Mouse (Mus musculus) layer of hippocampus, postnatal 36 days (tissue): Measurements from ENCODE around the gene Uba52. TPM values are rescaled to one million over a fixed set of nuclear protein-coding genes. Genes with fewer than 3 reads are reported as not detected.

ENCODE experiments used
- DNase-seq, 2 experiments: peaks; one replicate each; pipeline ENCODE4 v3.0.0; 2022
- total RNA-seq, 2 experiments: library from RNA; stranded (reverse); gene quantifications; 2 replicates each; pipeline ENCODE4 v1.2.3; 2021

Uba52 gene
- total RNA-seq, 2 experiments from 2014 or later: 947 to 957 TPM

DNA sequence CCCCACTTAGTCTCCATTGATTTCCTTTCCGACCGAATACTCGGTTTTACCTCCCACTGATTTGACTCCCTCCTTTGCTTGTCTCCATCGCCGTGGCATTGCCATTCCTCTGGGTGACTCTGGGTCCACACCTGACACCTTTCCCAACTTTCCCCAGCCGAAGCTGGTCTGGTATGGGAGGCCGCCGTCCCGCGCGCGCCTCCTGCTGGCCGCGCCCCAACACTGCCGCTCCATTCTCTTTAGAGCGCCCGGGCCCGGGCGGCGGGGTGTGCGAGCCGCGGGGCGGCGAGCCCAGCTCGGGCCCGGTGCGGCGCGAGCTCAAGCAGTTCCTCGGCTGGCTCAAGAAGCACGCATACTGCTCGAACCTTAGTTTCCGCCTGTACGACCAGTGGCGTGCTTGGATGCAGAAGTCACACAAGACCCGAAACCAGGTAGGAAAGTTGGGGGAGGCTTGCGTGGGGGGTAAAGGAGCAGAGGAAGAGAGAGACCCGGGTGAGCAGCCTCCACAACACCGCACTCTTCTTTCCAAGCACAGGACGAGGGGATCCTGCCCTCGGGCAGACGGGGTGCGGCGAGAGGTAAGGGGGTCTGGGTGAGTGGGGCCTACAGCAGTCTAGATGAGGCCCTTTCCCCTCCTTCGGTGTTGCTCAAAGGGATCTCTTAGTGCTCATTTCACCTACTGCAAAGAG, 7.4 kb downstream of the Uba52 start:
- peak; percentile 53 to 60 for DNase-seq

DNA sequence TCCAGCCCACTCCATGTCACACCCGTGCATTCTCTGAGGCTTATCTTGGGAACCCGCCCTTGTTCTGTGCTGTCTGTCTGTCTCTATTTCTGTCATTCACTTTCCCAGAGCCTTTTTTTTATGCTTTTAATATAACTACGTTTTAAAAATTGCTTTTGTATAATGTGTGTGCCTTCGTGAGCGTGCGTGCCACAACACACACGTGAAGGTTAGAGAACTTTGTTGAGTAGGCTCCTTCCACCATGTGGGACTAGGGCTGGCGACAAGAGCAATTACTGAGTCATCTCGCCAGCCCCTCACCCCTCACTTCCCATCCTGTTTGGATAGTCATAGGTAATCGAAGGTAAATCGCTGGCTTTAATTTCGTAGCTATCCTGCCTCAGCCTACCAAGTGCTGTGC, 8.1 kb downstream of the Uba52 start:
- no peak for DNase-seq

- no peak for DNase-seq
Measured at GRCm38 (mm10) chr8:70501820-70502529, 8.6 kb downstream of the Uba52 start.

DNA sequence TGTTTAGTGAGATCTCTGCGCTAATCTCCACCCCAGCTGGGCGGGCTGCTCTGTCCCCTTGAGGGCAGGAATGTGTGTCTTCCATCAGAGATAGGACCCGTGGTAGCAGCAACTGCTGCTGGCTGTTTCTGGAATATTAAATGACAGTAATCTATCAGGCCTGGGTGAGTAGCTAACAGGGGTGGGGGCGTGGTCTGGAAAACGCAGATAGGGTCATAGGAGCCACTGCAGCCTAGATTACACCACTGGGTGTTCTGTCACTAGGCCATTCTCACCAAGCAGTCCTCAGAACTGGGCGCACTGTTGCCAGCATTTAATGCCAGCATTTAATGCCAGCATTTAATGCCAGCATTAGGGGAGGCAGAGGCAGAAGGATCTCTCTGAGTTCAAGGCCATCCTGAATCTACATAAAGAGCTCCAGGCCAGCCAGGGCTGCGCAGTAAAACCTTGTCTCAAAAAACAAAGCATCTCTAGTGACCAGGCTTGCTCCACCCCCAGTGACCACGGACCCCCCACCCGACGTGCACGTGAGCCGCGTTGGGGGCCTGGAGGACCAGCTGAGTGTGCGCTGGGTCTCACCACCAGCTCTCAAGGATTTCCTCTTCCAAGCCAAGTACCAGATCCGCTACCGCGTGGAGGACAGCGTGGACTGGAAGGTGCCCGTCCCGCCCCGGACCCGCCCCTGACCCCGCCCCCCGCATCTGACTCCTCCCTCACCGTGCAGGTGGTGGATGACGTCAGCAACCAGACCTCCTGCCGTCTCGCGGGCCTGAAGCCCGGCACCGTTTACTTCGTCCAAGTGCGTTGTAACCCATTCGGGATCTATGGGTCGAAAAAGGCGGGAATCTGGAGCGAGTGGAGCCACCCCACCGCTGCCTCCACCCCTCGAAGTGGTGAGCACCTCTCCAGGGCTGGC, 10.0 kb downstream of the Uba52 start:
- no peak for DNase-seq

DNA sequence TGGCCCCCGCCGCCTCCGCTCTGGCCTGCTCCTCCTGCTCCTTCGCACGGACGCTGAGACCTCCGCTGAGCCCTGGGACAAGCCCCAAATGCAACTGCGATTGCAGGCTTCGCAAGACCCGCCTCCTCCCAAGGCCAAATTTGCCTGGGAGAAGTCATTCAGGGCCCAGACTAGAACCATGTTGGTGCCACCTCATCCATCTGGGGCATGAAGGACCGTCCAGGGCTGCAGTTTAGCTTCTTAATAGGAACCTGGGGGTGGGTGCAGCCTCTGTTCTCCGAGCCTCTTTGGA, 14.9 kb downstream of the Uba52 start:
- no peak for DNase-seq

- DNase-seq: no peak
Measured at GRCm38 (mm10) chr8:70495001-70495770, 15.4 kb downstream of the Uba52 start.

GRCm38 (mm10) chr8:70494416-70494945, 16.1 kb downstream of the Uba52 start:
- DNase-seq: no peak

DNA sequence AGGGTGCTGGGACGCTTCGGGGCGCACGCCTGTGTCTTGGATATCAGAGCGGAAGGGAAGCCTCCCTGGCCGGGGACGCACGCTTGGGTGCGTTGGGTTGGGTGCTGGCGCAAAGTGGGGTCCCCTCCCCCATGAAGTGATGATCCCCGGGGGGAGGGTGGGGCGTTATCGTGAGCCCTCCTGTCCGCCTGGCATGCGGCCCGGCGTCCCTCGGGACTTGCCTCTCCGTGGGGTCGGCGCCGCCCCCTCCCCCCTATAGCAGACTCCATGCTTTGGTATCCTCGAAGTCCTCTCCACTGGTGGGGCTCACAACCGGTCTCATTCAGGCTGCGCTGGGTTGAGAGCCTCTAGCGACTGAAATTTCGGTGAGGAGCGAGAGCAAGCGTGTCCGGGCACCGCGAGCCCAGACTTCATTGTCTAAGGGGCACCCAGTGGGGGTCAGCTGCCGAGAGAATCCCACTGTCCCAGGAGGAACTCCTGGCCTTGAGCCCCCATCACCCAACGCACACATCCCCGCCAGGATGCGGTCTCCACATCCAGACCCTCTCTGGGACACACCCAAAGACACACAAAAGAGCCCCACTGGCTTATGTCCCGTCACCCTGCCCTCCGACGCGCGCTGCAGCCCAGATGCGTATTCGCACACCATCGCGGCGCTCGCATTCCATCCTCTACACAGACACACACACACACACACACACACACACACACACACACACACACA, 16.7 kb downstream of the Uba52 start:
- no peak for DNase-seq

DNA sequence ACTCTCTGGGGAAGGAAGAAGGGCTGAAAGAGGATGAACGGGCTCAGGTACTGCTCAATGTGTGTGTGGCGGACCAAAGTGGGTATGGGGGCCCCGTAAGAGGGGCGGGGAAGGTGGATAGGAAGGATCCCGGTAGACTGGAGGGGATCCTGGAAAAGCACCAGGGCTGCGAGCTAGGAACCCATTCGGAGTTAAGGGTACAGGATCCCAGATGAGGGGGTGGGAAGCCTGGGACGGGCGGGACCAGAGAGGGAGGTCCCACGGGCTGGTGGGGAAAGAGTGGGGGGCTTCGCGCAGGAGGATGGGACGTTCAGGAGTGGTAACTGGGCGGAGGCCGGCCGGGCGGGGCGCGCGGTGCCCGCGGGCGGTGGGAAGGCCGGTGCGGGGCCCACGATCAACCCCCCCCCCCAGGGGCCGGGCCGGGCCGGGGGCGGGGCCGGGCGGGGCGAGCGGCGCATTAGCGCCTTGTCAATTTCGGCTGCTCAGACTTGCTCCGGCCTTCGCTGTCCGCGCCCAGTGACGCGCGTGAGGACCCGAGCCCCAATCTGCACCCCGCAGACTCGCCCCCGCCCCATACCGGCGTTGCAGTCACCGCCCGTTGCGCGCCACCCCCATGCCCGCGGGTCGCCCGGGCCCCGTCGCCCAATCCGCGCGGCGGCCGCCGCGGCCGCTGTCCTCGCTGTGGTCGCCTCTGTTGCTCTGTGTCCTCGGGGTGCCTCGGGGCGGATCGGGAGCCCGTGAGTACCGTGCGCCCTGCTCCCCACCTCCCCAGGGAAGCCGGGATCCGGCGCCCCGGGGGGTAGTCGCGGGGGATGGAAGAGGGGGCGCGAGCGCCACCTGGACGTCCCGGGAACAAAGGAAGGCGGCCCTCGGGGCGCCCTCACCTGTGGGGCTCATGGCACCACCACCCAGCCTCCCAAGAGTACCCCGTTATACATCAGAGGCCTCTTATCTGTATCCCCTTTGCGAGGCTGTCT, 17.6 kb downstream of the Uba52 start, which contains the start of gene Crlf1:
Gene Crlf1 (plus strand): TSS at position 495 of the 977 bp plus-strand sequence.
- no peak for DNase-seq

DNA sequence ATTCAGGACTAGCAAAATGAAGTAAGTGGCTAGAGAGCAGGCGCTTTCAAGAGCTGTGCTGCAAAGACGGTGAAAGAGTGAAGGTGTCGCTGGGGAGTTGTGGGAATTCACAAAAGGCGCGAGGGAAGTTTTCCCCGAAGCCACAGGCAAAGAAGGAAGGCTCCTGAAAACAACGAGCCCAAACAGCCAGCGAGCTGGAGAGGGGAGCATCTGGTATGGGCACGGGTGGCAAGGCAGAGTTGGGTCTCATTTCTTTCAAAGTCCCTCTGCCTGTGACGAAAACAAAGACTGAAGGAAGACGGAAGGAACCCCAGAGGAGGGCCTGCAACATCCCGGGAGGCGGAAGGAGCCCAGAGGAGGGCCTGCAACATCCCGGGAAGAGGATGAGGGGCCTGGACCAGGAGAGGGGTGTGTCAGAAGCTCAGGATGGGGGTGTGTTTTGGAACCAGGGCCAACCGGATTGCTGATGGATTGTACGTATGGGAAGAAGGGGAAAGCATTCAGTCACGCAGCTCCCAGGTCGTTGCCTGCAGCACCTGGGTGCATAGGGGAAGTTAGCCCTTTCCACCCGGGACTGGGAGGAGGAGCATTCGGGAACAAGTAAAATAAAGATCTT, 19.6 kb downstream of the Uba52 start:
- no peak for DNase-seq

DNA sequence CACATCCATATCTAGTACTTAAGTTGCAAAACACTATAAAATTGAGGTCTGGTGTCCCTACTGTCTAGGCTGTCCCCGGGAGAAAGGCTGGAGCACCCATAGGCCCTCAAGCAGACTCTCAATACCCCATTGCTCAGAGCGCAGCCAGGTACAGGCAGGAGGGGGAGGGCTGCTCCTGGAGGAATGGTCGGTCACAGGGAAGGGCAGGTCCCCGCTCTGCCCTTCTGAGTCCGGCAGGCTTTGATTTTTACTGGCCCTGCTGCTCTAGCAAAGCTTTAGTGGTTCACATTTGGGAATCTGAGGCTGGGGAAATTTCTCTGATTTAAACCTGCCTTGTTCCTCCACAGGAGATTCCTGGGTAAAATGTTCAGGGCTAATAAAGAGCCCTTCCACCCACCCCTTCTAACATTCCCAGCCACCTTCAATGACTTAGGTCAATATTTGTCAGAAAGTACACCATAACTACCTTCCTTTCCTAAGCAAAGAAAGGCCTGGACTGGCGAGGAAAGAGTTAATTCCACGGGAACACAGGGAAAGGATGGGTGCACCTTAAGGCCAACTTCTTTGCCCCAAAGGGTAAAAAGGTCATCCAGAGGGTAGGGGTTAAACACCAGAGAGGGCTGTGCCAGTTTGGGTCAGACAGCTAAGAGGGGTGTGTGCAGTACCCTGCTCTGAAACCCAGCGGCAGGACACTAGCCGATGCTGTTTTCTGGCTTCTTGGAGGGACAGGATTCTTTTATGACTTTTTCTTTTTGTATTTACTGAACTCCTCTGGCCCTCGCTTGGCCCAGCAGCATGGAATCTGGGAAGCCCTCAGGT, 20.3 kb downstream of the Uba52 start:
- DNase-seq: no peak

- DNase-seq: no peak
Measured at GRCm38 (mm10) chr8:70489576-70489975, 21.0 kb downstream of the Uba52 start.

DNA sequence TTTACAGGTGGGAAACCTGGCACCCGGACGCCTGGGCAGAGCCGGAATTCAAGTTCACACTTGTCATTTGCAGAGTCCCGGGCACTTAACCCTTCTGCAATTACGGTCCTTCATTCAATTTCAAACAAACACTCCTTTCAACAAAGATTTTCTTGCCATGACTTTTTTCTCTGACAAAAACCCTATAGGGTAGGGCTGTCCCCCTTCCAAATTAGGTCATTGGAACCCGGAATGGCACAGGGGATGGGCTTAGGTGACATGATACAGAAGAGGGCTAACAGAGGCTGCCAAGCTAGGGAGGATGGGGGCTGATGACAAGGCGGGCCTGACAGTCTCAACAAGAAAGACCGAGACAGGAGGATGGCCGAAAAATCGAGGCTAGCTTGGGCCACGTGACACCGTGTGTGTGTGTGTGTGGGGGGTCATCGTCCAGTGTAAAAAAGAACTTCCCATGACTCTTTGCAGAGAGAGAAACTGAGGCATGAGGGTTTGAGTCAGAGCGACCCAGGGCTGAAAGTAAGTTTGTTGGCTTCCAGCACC, 21.6 kb downstream of the Uba52 start:
- no peak for DNase-seq

DNA sequence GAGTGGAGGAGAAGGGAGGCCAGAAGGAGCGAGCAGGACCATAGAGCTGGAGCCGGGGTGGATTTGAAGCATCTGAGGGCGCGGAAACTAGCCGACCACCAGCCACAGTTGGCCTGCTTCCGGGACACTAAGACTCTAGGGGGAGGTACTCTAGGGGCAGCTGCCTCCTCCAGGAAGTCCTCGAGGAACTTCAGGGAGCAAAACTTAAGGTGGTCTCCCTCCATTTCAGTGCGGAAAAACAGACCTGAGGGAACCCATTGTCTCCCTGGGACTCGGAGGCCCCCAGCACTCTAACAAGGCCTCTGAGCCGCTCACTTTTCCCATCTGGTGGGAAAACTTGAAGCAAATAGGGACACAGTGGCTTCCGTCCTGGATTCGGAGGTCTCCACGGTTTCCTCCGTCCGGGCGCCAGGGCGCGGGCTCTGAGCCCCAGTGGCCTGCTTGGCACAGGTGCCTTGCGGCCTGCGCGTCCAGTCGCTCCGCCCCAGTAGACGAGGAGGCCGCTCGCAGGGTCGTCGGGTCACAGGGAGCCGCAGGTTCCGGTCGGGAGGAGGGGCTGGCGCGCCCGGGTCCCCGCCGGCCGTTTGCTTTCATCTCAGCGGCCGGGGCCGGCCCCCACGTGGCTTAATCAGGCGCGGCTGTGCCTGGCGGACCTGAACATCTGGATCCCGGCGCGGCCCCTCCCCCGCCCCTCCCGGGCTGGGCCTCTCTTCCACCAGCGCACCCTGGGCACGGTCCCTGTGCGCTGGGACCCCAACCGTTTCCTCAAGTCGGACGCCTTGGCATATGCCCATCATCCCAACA, 22.4 kb downstream of the Uba52 start:
- no peak for DNase-seq

- no peak for DNase-seq
Measured at GRCm38 (mm10) chr8:70486941-70487520, 23.6 kb downstream of the Uba52 start, which contains the start of gene Tmem59l. Tmem59l (minus strand) TSS chr8:70487358.

DNA sequence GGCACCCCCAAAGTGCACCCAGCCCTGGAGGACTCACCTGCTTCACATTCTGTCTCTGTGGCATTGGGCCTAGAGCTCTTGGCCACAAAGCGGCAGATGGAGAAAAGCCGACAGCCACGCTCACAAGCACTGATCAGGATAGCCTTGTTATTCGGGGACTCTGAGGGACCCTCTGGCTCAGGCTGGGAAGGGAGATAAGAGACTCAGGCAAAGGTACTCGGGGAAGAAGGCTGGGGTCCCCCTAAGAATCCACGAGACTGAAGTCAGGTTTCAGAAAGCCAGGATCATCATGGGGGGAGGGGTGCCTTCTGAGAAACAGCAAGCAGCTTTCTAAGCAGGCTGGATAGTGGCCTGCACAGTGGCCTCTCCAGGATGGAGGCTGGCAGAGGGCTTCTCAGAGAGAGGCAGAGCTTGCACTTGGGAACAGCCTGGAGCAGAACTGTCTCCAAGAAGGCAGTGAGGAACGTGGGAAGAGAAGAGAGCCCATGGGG, 24.4 kb downstream of the Uba52 start:
- no peak for DNase-seq

DNA sequence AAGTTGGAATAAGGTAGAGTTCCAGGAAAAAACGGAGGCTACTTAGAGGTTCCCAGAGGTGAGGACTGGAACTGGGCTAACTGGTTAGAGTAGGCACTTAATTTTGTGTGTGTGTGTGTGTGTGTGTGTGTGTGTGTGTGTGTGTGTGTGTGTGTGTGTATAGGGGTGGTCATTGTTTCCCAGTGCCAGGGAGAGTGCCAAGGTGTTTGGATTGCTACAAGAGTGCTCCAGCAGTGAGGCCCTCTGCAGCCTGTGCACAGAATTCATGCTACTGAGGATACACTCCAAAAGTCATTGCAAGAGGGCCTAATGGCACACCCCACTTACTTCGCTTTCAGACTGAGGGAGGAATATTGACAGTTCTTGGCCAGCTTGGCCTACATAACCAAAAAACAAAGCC, 27.7 kb downstream of the Uba52 start:
- DNase-seq: no peak
